18 mouse cellular contexts compared by ENCODE assay signal in genomic region chr8:12492461-12492860, GRCm38 (mm10).
DNase-seq lines count a peak whose midpoint lies in the region; ATAC-seq lines count a peak whose summit lies in the region.
"Had no signal": no experiment of that assay in that cellular context is flagged by ENCODE, and none has a peak within 500 bp of the region (broad histone marks: within the 10 kb centered on the region; RNA-seq: fewer than 3 reads in every experiment).

No protein-coding gene starts in this region.

- H3K36me3 ChIP-seq in kidney, embryonic 15.5 days, result no peaks in the 10 kb centered on the region
- H3K36me3 ChIP-seq: embryonic facial prominence, embryonic 12.5 days; heart, embryonic 10.5 days had no signal

- no peak for ATAC-seq in kidney, embryonic 15.5 days (replicated peaks; ENCODE audit: low FRiP score)
- ATAC-seq: forebrain, embryonic 13.5 days had no signal

- peaks cover 7% of the 10 kb centered on the region; the same call in 1 of the 2 replicates for H3K4me1 ChIP-seq in kidney, embryonic 15.5 days

- no peaks in the 10 kb centered on the region for H3K9me3 ChIP-seq in kidney, embryonic 15.5 days (replicated peaks)
- H3K9me3 ChIP-seq: embryonic facial prominence, embryonic 12.5 days; forebrain, embryonic 13.5 days; heart, embryonic 10.5 days had no signal

- WGBS in kidney, embryonic 15.5 days, result 58% methylated on average over 2 of the region's 2 CpGs

- H3K4me3 ChIP-seq in kidney, embryonic 15.5 days (replicated peaks), result no peak overlapping the region
- H3K4me3 ChIP-seq: embryonic facial prominence, embryonic 12.5 days; forebrain, embryonic 13.5 days; heart, embryonic 10.5 days had no signal

- H3K9ac ChIP-seq in kidney, embryonic 15.5 days, result no peak overlapping the region
- H3K9ac ChIP-seq: embryonic facial prominence, embryonic 12.5 days; forebrain, embryonic 13.5 days; hindbrain, embryonic 14.5 days had no signal

- no peak overlapping the region for H3K4me2 ChIP-seq in kidney, embryonic 15.5 days
- H3K4me2 ChIP-seq: embryonic facial prominence, embryonic 12.5 days; forebrain, embryonic 13.5 days; hindbrain, embryonic 14.5 days had no signal

- peaks cover 28% of the 10 kb centered on the region for H3K27me3 ChIP-seq in kidney, embryonic 15.5 days

- H3K27ac ChIP-seq in kidney, embryonic 15.5 days, result no peak overlapping the region
- H3K27ac ChIP-seq: embryonic facial prominence, embryonic 12.5 days; forebrain, embryonic 13.5 days; heart, embryonic 10.5 days; hindbrain, embryonic 14.5 days had no signal

- peak; percentile 86 for DNase-seq in kidney, adult 11 months
- peak; percentile 62 to 79 for DNase-seq in kidney, adult 8-10 months
- DNase-seq in kidney, adult 9 months, result peak; percentile 87
- peak; percentile 77 to 83 for DNase-seq in kidney, postnatal 36 days
- no peak for DNase-seq in adrenal gland, postnatal 10 days
- DNase-seq: adrenal gland, adult 8-10 months; cerebellum, adult 11 months; cerebellum, adult 8-10 months; cerebellum, postnatal 14 days; gastrocnemius, postnatal 36 days; heart, adult 18-20 months; heart, postnatal 10 days; heart, postnatal 4 days had no signal
